Mouse (Mus musculus) kidney, postnatal 0 days (tissue): ENCODE measurements at regions not wholly inside any gene's neighbourhood (a gene's known extent, or its start where the extent isn't known, plus 50 kb on each side); places are given as distances from the start of the nearest gene placed in this dataset.

Experiments
- ATAC-seq: fragments of 200-750 bp; cut with Nextera tagmentation; replicated peaks from 2 replicates; pipeline ENCODE4 v1.8.0; 2017; ENCODE audit warnings: low read depth, moderate number of reproducible peaks, moderate TSS enrichment, moderate library complexity; ENCODE audit not compliant: low FRiP score
- DNase-seq: peaks from one replicate; pipeline ENCODE4 v3.0.0-alpha.2; 2016; ENCODE audit warnings: low spot score
- H3K27ac ChIP-seq: fragments of 300-500 bp; sonication (generic); 2 replicates; pipeline ENCODE4 v1.5.1; 2014; ENCODE audit warnings: mild to moderate bottlenecking
- H3K27me3 ChIP-seq: fragments of 300-500 bp; sonication (generic); 2 replicates; pipeline ENCODE4 v1.6.1; 2014; ENCODE audit warnings: low read length, mixed read lengths; ENCODE audit not compliant: insufficient read depth
- H3K36me3 ChIP-seq: fragments of 300-500 bp; sonication (generic); 2 replicates; pipeline ENCODE4 v1.6.1; 2014; ENCODE audit warnings: low read length, mixed read lengths; ENCODE audit not compliant: insufficient read depth
- H3K4me1 ChIP-seq: fragments of 300-500 bp; sonication (generic); replicated peaks from 2 replicates; pipeline ENCODE4 v1.6.1; 2014; ENCODE audit warnings: antibody characterized with exemption, low read length, mixed read lengths; ENCODE audit not compliant: insufficient read depth
- H3K4me2 ChIP-seq: fragments of 300-500 bp; sonication (generic); 2 replicates; pipeline ENCODE4 v1.6.1; 2014; ENCODE audit warnings: mild to moderate bottlenecking, low read length, moderate library complexity, mixed read lengths
- H3K4me3 ChIP-seq: fragments of 300-500 bp; sonication (generic); replicated peaks from 2 replicates; pipeline ENCODE4 v1.5.1; 2014; ENCODE audit warnings: low read depth, low read length
- H3K9ac ChIP-seq: fragments of 300-500 bp; sonication (generic); 2 replicates; pipeline ENCODE4 v1.6.1; 2014; ENCODE audit warnings: low read depth, low read length
- H3K9me3 ChIP-seq: fragments of 300-500 bp; sonication (generic); replicated peaks from 2 replicates; pipeline ENCODE4 v1.6.1; 2016; ENCODE audit warnings: low read length, inconsistent platforms, mixed read lengths
- CTCF ChIP-seq: IDR thresholded peaks from 2 replicates; pipeline ENCODE4 v1.5.1; 2016; ENCODE audit warnings: antibody characterized with exemption, low read depth, mild to moderate bottlenecking, moderate library complexity
- WGBS: fragments of 180-500 bp; shearing (Covaris S2); extraction: QIAGEN DNeasy Blood & Tissue Kit; methylation state at CpG from one replicate; pipeline ENCODE4 v1.1.7; 2014; 5-methylcytosine and 5-hydroxymethylcytosine counted together

- H3K9me3 ChIP-seq: no peaks in the 10 kb centered on the region
- no peak for ATAC-seq
- no peaks in the 10 kb centered on the region for H3K27me3 ChIP-seq
- WGBS: 84% methylated on average over 4 of the region's 4 CpGs
- H3K9ac ChIP-seq: no peak overlapping the region
- H3K27ac ChIP-seq: no peak overlapping the region
- H3K4me2 ChIP-seq: no peak overlapping the region
- H3K4me3 ChIP-seq: no peak overlapping the region
- DNase-seq: no peak
- peaks cover 15% of the 10 kb centered on the region for H3K4me1 ChIP-seq
- H3K36me3 ChIP-seq: no peaks in the 10 kb centered on the region
- TF ChIP-seq CTCF: no peak
Measured at GRCm38 (mm10) chr8:109109390-109109789, 384.4 kb upstream of the Pmfbp1 start.

- H3K27ac ChIP-seq: no peak overlapping the region
- no peaks in the 10 kb centered on the region for H3K4me1 ChIP-seq
- H3K9ac ChIP-seq: no peak overlapping the region
- DNase-seq (no peak), ATAC-seq (no peak)
- H3K4me2 ChIP-seq: no peak overlapping the region
- no peaks in the 10 kb centered on the region for H3K27me3 ChIP-seq
- WGBS: 23% methylated on average over 6 of the region's 6 CpGs
- no peaks in the 10 kb centered on the region for H3K9me3 ChIP-seq
- no peak overlapping the region for H3K4me3 ChIP-seq
- H3K36me3 ChIP-seq: no peaks in the 10 kb centered on the region
- TF ChIP-seq CTCF: no peak
Measured at GRCm38 (mm10) chr8:109121776-109122175, 372.1 kb upstream of the Pmfbp1 start.

GRCm38 (mm10) chr8:109142495-109143158 lies 351.2 kb upstream of the Pmfbp1 start:
- no peak for TF ChIP-seq CTCF
- WGBS: 87% methylated on average over 8 of the region's 8 CpGs
- no peak overlapping the region for H3K4me2 ChIP-seq

GRCm38 (mm10) chr8:109151711-109152110 lies 342.1 kb upstream of the Pmfbp1 start:
- ATAC-seq: no peak

More at GRCm38 (mm10) chr8:109142495-109143158, 351.2 kb upstream of the Pmfbp1 start:
- no peak overlapping the region for H3K4me3 ChIP-seq
- no peaks in the 10 kb centered on the region for H3K36me3 ChIP-seq
- ATAC-seq: no peak
- H3K9ac ChIP-seq: no peak overlapping the region
- no peaks in the 10 kb centered on the region for H3K9me3 ChIP-seq
- no peaks in the 10 kb centered on the region for H3K27me3 ChIP-seq
- no peak for DNase-seq
- H3K27ac ChIP-seq: no peak overlapping the region
- no peaks in the 10 kb centered on the region for H3K4me1 ChIP-seq

GRCm38 (mm10) chr8:109155489-109155888 lies 338.3 kb upstream of the Pmfbp1 start:
- H3K9me3 ChIP-seq: no peaks in the 10 kb centered on the region
- H3K27ac ChIP-seq: no peak overlapping the region
- H3K9ac ChIP-seq: no peak overlapping the region
- H3K36me3 ChIP-seq: no peaks in the 10 kb centered on the region
- TF ChIP-seq CTCF: no peak
- DNase-seq (peak; percentile 15), ATAC-seq (no peak)
- no peak overlapping the region for H3K4me3 ChIP-seq
- no peaks in the 10 kb centered on the region for H3K4me1 ChIP-seq
- H3K27me3 ChIP-seq: no peaks in the 10 kb centered on the region
- WGBS: 35% methylated on average over 11 of the region's 11 CpGs
- H3K4me2 ChIP-seq: no peak overlapping the region

More at GRCm38 (mm10) chr8:109151711-109152110, 342.1 kb upstream of the Pmfbp1 start:
- Histone ChIP-seq H3K4me2 (no peak overlapping the region), H3K9me3 (no peaks in the 10 kb centered on the region), H3K4me3 (no peak overlapping the region), H3K27ac (no peak overlapping the region), H3K27me3 (no peaks in the 10 kb centered on the region), H3K4me1 (no peaks in the 10 kb centered on the region), H3K36me3 (no peaks in the 10 kb centered on the region), H3K9ac (no peak overlapping the region)
- DNase-seq: peak; percentile 1
- 63% methylated on average over 4 of the region's 4 CpGs for WGBS
- TF ChIP-seq CTCF: no peak

- Histone ChIP-seq H3K36me3 (no peaks in the 10 kb centered on the region), H3K27me3 (no peaks in the 10 kb centered on the region), H3K9ac (no peak overlapping the region), H3K4me3 (no peak overlapping the region), H3K27ac (no peak overlapping the region), H3K9me3 (no peaks in the 10 kb centered on the region), H3K4me2 (no peak overlapping the region), H3K4me1 (no peaks in the 10 kb centered on the region)
- no peak for ATAC-seq
- TF ChIP-seq CTCF: no peak
- WGBS: 59% methylated on average over 8 of the region's 8 CpGs
- peak; percentile 22 for DNase-seq
Measured at GRCm38 (mm10) chr8:109156016-109156415, 337.8 kb upstream of the Pmfbp1 start.

- H3K36me3 ChIP-seq: no peaks in the 10 kb centered on the region
- WGBS: 81% methylated on average over 4 of the region's 4 CpGs
- no peaks in the 10 kb centered on the region for H3K27me3 ChIP-seq
- TF ChIP-seq CTCF: no peak
- H3K4me2 ChIP-seq: no peak overlapping the region
- no peaks in the 10 kb centered on the region for H3K9me3 ChIP-seq
- no peak for DNase-seq
- H3K9ac ChIP-seq: no peak overlapping the region
- ATAC-seq: no peak
- no peak overlapping the region for H3K27ac ChIP-seq
- no peak overlapping the region for H3K4me3 ChIP-seq
- H3K4me1 ChIP-seq: no peaks in the 10 kb centered on the region
Measured at GRCm38 (mm10) chr8:109172701-109173100, 321.1 kb upstream of the Pmfbp1 start.
